Mouse (Mus musculus) cerebellum, adult 2 months (tissue): ENCODE results near the gene Klre1. TPM values are rescaled to one million over a fixed set of nuclear protein-coding genes. Genes with fewer than 3 reads are reported as not detected.
A peak's percentile ranks its signal among the peaks of the same experiment; 100 is the strongest.

ENCODE experiments used
- DNase-seq, 2 experiments: peaks; one replicate each; pipeline ENCODE4 v3.0.0; 2021
- H3K27ac ChIP-seq: fragments of 200-500 bp; 2 replicates; pipeline ENCODE4 v1.5.1; 2012; ENCODE audit warnings: low read length, control low read depth, inconsistent platforms; ENCODE audit not compliant: insufficient read depth
- H3K27me3 ChIP-seq: fragments of 200-500 bp; 2 replicates; pipeline ENCODE4 v1.6.1; 2012; ENCODE audit warnings: inconsistent platforms, mild to moderate bottlenecking, low read length, moderate library complexity; ENCODE audit not compliant: control insufficient read depth, insufficient read depth
- H3K4me1 ChIP-seq: fragments of 200-500 bp; 2 replicates; pipeline ENCODE4 v1.6.1; 2011; ENCODE audit warnings: low read length; ENCODE audit not compliant: control insufficient read depth, insufficient read depth
- H3K4me3 ChIP-seq: fragments of 200-500 bp; replicated peaks from 2 replicates; pipeline ENCODE3; 2011; ENCODE audit warnings: mild to moderate bottlenecking, low read depth, low read length, control low read depth; ENCODE audit not compliant: insufficient read depth
- CTCF ChIP-seq: fragments of 200-500 bp; IDR thresholded peaks from 2 replicates; pipeline ENCODE4 v1.5.1; 2011; ENCODE audit warnings: low read depth, mild to moderate bottlenecking, control low read depth, low read length, moderate library complexity, borderline replicate concordance; ENCODE audit not compliant: insufficient read depth
- POLR2A ChIP-seq: fragments of 200-500 bp; IDR thresholded peaks from 2 replicates; pipeline ENCODE4 v1.6.1; 2011; ENCODE audit warnings: low read length, control low read depth, borderline replicate concordance; ENCODE audit not compliant: insufficient read depth
- WGBS: fragments of 180-500 bp; shearing (Covaris S2); methylation state at CpG from one replicate; pipeline ENCODE4 v1.1.7; 2018; 5-methylcytosine and 5-hydroxymethylcytosine counted together
- polyA plus RNA-seq: library from polyadenylated mRNA; depleted of rRNA; stranded (reverse); fragments of >200 nt; gene quantifications from 2 replicates; pipeline ENCODE4 v1.2.3, GENCODE M21; 2012; rRNA removed

The Klre1 gene
- polyA plus RNA-seq: 0.06 TPM in 1 of 2 replicates, not detected in the other

DNA sequence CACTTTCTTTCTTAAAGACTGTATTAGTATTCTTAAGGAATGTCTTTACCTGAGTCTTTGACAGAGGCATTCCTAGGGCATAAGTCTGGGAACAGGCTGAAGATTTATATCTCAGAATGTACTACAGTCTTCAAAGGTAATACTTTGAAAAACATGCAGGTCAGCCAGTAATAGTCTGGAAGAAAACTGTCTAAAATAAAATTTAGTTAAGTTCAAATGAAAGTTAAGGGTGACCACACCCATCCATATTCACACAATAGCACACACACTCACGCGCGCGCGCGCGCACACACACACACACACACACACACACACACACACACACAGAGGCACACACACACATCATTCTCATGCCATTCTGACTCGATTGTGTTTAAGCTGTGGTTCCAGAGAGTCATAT lies at the start of gene Klre1:
Klre1 (plus strand) TSS at position 301 of the 400 bp plus-strand sequence.
- Histone ChIP-seq H3K27me3 (no peaks in the 10 kb centered on the region), H3K4me3 (no peak within 1 kb of the TSS), H3K27ac (no peak within 1 kb of the TSS), H3K4me1 (no peaks in the 10 kb centered on the region)
- TF ChIP-seq POLR2A (no peak), CTCF (no peak)
- WGBS: 93% methylated on average over 8 of the region's 8 CpGs
- no peak for DNase-seq

GRCm38 (mm10) chr6:129529605-129530004 lies 48.1 kb upstream of the Klre1 start:
- 94% methylated on average over 1 of the region's 1 CpGs for WGBS
- DNase-seq: no peak
- Histone ChIP-seq H3K27me3 (no peaks in the 10 kb centered on the region; the same call in 1 of the 2 replicates), H3K4me3 (no peak overlapping the region), H3K27ac (no peak overlapping the region), H3K4me1 (peaks cover 5% of the 10 kb centered on the region)
- no peak for TF ChIP-seq POLR2A
- TF ChIP-seq CTCF: no peak

- Histone ChIP-seq H3K27me3 (no peaks in the 10 kb centered on the region; the same call in 1 of the 2 replicates), H3K4me3 (no peak overlapping the region)
- no peak for TF ChIP-seq CTCF
- no peak for TF ChIP-seq POLR2A
Observed at GRCm38 (mm10) chr6:129530261-129530660, 47.4 kb upstream of the Klre1 start.

GRCm38 (mm10) chr6:129532556-129532941 lies 45.2 kb upstream of the Klre1 start:
- no peak for TF ChIP-seq CTCF
- TF ChIP-seq POLR2A: no peak
- peaks cover 5% of the 10 kb centered on the region for H3K4me1 ChIP-seq
- WGBS: 24% methylated on average over 7 of the region's 7 CpGs
- H3K27me3 ChIP-seq: no peaks in the 10 kb centered on the region
- peak; percentile 56 to 58 for DNase-seq
- H3K4me3 ChIP-seq: peak overlapping the region; percentile 96
- H3K27ac ChIP-seq: peak overlapping the region; percentile 43; the same call in 1 of the 2 replicates

More at GRCm38 (mm10) chr6:129530261-129530660, 47.4 kb upstream of the Klre1 start:
- no peak for DNase-seq
- H3K4me1 ChIP-seq: peaks cover 5% of the 10 kb centered on the region
- H3K27ac ChIP-seq: no peak overlapping the region

DNA sequence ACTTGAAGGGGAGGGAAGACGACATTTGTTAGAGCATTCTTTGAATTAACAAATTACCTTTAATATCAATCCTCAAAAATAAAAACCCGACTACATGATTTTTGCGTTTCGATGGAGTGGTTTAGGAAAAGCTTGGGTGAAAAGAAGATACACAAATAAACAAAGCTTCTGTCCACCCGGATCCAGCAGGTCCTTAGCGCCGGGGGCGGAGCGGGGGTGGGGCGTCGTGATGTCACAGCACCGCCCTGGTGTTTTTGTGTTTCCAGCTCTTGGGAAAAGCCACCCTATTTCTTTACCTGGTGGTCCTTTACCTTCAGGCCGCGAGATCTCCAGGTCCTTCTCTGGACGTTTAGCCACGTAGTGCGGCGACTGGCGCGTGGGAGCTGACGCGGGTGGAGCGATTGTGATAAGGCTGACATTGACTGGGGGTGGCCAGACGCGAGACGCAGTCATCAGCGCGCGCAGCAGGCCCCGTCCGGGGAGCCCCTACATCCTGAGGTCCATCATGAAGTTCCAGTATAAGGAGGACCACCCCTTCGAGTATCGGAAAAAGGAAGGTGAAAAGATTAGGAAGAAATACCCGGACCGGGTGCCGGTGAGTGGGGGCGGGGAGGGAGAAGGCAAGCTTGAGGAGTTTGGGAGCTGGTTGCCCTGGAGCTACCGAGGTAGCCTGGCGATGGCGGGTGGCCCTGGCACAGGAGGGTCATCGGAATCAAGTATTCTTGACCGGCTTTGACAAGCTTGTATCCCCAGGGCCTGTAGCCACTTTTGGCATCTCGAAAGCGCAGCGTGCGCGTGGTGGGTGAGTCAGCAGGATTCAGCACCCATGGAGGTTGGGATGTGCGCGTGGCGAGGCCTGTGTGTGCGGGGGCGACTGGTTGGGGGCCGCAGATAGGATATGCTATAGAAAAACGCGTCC lies 44.5 kb upstream of the Klre1 start, which contains the start of gene Gabarapl1:
Gabarapl1 (plus strand) TSS at position 219 of the 919 bp plus-strand sequence.
- H3K27me3 ChIP-seq: no peaks in the 10 kb centered on the region
- peak within 1 kb of the TSS; percentile 78 for H3K27ac ChIP-seq
- DNase-seq: peak; percentile 83 to 85
- H3K4me3 ChIP-seq: peak within 1 kb of the TSS; percentile 96
- H3K4me1 ChIP-seq: peaks cover 5% of the 10 kb centered on the region
- under 1% methylated on average over 55 of the region's 55 CpGs for WGBS
- TF ChIP-seq CTCF (no peak), POLR2A (peak; percentile 47; the same call in 1 of the 2 replicates)

DNA sequence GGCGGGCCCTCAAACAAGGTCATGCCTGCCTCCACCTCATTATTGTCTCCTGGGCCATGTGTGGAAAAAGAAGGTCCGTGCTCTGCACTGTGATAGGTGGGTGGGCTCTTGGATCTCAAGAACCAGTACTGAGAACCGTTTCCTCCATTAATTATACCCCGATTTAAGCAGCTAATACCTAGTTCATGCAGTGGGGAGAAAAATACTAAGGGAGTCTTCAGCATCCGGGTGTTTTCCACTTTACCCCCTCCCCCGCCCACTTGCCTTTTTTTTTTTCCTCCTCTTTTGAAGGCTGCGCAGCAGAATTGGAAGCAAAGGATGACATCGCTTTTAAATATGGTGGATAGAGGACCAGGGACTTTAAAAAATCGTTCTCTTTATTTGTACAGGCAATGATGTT lies 43.6 kb upstream of the Klre1 start:
- WGBS: 1% methylated on average over 9 of the region's 9 CpGs
- DNase-seq: peak; percentile 40 to 43
- Histone ChIP-seq H3K4me1 (peaks cover 5% of the 10 kb centered on the region), H3K27me3 (no peaks in the 10 kb centered on the region), H3K4me3 (peak overlapping the region; percentile 96), H3K27ac (peak overlapping the region; percentile 78; the same call in 1 of the 2 replicates)
- TF ChIP-seq CTCF: no peak

- Histone ChIP-seq H3K27me3 (no peaks in the 10 kb centered on the region), H3K27ac (no peak overlapping the region), H3K4me1 (peaks cover 5% of the 10 kb centered on the region), H3K4me3 (peak overlapping the region; percentile 96)
- WGBS: 7% methylated on average over 4 of the region's 4 CpGs
- TF ChIP-seq CTCF: no peak
- TF ChIP-seq POLR2A: no peak
- peak in 1 of 2 experiments; percentile 10 for DNase-seq
Observed at GRCm38 (mm10) chr6:129534627-129535190, 43.0 kb upstream of the Klre1 start.
